Mouse (Mus musculus) adrenal gland, adult (tissue): ENCODE results near the gene Irs2.

Experiments used
- DNase-seq, 2 experiments: peaks; one replicate each; pipeline ENCODE4 v3.0.0; 2022 to 2023; ENCODE audit warnings: low spot score in 1 of 2; ENCODE audit not compliant: inconsistent age in 2 of 2

Gene Irs2

GRCm38 (mm10) chr8:10990421-10991110 is 17.7 kb downstream of the Irs2 start:
- peak in 1 of 2 experiments; percentile 63 for DNase-seq

DNA sequence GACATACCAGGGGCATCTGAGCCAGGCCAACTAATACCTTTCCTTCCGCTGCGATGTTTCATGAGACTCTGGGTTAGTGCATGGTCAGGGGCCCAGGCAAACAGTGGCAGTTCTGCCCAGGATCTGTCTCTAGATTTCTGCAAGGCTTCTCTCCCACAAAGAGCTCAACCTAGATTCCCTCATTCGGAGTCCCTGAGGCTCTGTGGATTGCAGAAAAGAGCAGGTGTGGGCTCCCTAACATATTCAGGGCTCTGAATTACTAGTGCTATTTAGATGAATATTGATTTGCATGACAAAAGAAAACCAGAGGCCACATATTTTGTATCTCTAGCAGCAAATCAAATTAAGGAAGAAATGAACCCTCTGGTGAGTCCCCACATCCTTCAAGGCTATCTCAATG is 18.3 kb downstream of the Irs2 start:
- no peak for DNase-seq

- no peak for DNase-seq
Observed at GRCm38 (mm10) chr8:10986638-10987037, 21.6 kb downstream of the Irs2 start.

DNA sequence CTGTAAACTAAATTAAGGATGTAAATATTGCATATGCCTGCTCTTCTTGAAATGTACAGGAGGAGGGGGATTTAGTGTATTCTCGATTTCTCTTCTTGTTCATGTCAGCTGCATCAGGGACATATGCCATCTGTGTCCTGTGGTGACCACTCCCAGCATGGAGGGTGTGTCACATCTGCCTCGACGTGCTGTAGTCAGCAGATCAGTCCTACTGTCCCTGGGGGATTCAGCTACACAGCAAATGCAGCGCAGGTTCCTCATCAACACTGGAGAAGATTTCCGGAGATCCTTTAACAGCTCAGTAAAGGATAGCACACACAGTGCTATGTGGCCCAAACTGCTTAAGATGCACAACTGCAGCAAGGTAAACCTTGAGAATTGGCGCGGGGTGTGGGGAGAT is 23.2 kb downstream of the Irs2 start:
- no peak for DNase-seq

DNA sequence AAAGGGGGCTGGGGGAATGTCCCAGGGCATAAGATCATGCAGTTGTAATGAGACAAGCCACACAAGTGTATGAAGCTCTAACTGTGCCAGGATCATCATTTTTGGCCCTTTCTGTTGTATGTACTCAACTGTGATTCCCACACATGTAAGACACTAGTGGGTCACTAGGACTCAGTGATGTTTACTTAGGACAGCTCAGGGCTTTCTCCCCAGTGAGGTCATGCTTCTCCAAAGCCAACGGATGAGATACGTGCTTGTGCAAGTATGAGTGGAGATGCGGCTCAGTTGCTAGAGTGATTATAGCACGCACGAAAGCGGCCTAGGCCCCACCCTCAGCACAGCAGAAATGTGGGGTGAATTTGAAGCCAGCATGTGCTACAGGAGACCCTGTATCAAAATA is 27.4 kb downstream of the Irs2 start:
- no peak for DNase-seq

GRCm38 (mm10) chr8:10979916-10980315 is 28.3 kb downstream of the Irs2 start:
- DNase-seq, result no peak

DNA sequence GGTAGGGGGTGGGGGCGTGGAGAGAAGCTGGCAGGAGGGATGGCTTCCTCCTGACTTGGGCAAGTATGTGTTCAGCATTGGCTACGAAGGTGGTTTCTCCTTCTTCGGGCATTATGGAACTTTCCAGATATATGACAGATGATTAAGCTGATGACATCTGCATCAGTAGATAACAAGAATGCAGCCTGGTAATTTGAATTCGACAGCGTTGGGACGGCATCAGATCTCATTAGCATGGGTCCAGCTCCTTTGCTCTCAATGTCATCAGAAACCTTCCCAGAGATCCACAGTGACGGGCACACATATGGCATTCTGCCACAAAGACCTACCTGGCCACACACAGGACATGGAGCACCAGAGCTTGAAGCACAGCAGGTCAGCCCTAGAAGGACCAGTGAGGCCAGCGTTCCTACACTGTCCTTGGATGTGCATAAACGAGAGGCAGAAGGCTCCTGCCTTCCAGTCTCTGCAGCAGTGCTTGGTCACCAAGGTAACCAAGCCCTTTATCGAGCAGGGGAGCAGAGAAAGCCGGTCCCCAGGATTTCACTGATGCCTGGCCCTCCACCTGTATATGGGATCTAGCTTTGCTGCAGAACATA is 29.0 kb downstream of the Irs2 start:
- DNase-seq, result no peak

- peak; percentile 56 to 78 for DNase-seq
Observed at GRCm38 (mm10) chr8:10978377-10978776, 29.9 kb downstream of the Irs2 start.

GRCm38 (mm10) chr8:10977742-10978376 is 30.4 kb downstream of the Irs2 start:
- DNase-seq, result peak in 1 of 2 experiments; percentile 52

DNA sequence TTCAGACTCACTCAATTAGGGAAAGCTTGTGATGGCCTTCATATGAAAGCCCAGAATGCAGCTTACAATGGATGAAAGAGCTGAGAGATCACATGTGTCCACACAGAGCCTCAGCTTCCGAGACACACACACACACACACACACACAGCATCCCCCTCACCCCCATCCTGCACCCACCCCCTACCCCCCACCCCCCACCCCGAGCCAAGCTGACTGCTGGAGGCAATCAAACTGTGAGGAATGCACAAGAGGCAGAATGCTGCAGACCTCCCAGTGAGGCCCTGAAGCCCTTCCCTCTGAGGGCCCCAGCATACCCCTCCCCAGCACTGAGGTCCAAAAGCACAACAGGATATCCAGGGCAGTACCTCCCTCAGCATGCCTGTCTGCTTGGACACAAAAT is 33.6 kb downstream of the Irs2 start:
- no peak for DNase-seq

- DNase-seq, result no peak
Observed at GRCm38 (mm10) chr8:10974126-10974525, 34.1 kb downstream of the Irs2 start.

DNA sequence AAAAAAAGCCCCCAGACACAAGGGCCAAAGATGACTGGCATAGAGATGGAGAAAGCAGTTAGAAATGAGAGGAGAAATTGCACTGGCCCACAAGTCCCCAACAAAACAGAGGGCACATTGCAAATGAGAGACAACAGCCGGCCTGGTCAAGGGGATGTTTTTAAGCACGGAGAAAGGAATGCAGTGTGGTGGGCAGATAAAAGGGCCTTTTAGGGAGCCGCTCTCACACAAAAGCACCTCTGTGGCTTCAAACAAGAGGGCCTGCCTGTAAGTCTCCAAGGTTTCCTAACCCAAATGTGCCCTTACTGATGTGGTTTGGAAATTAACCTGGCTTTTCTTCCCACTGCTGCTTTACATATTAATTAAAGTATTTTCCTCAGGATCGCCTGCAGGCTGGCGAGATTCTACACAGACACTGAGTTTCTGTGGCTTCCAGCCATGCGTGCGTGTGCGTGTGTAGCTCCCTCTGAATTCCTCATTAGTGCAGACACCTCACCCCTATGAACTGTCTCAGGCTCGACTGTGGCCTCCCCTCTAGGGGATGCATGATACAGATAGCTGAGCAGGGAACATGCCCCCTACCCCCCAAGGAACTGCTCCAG is 35.3 kb downstream of the Irs2 start:
- no peak for DNase-seq

- DNase-seq, result no peak
Observed at GRCm38 (mm10) chr8:10971984-10972383, 36.3 kb downstream of the Irs2 start.

DNA sequence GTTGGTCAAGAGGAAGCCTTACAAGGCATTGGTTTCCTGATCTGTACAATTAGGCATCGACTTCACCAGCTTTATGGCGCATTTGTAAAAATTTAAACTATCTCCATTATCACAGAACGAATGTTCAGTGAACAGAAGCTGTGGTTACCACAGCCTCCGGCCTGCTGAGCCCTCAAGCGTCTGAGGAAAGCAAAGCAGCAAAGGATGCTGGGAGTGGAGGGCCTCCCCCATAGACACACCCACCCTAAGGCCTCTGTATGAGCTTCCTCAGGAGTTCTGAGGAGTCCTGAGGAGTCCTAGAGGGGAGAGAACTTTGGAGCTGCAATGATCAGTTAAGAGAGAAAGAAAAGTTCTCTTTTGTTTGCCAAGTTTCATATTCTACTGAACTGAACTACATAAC is 36.7 kb downstream of the Irs2 start:
- no peak for DNase-seq

- no peak for DNase-seq
Observed at GRCm38 (mm10) chr8:10970496-10971456, 37.5 kb downstream of the Irs2 start.

DNA sequence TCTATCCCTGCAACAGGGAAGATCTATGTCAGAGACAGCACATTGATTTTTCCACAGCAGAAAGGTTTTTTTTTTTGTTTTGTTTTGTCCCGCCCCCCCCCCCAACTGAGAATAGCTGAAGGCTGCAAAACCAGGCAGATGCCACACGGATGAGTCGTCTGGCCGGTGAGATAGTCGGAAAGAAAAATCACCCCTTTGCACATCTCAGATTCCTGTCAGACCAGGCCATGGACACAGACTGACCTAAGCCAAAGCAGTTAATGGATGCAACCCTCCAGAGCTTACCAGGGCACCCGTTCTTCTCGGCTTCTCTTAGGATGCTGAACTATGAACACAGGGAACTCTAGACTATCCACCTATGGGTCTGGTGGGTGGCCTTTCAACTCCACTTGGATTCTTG is 39.6 kb downstream of the Irs2 start:
- peak in 1 of 2 experiments; percentile 60 for DNase-seq

GRCm38 (mm10) chr8:10965401-10966117 is 42.7 kb downstream of the Irs2 start:
- peak in 1 of 2 experiments; percentile 46 for DNase-seq

DNA sequence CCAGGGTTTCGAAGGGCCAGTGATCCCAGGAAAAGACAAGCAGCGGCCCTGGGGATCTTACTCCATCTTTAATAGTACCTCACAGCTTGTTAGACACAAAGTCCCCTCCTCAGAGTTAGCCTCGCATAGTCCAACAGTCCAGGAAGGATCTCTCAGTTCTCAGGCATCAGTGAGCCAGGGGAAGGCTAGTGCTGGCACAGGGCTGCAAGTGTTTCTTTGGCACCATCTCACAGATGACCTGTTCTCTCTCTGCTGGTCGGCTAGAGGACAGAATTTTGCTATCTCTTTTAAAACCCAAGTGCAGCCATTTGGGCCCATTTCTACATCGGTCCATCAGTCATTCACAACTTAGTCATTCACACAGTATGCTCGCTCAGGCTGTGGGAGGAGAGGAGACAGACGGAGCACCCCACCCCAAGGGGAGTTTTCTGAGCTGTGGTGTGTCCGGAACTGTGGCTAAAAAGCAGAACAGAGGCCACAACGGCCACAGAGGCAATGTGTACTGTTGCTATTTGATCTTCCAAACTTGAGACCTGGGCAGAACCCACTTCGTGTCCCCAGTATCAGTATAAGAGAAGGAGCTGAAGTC is 43.7 kb downstream of the Irs2 start:
- no peak for DNase-seq

- DNase-seq, result peak; percentile 31 to 64
Observed at GRCm38 (mm10) chr8:10961989-10962388, 46.3 kb downstream of the Irs2 start.

DNA sequence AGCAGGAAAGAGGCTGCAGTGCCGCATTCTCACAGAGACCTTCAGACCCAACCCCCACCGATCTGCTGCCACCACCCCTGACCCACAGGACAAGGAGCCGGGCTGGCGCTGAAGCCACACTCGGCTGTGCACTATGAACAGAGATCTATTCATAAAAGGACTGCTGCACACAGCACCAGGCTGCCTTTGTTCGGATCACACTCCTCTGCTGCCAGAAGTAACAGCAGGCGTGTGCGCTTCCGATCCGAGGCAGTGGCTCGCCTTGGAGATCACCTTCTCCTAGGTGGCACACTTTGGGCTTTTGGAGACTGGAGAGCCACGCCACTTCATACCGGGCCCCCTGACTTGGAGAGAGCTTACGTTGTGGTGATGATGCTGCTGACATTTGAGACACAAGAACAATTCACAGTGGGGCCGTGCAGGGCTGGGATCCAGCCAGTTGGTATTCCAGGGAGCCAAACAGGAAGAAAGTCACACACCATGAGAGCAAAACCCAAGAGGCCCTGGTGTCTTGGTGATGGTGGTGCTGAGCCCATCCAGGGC is 47.9 kb downstream of the Irs2 start:
- DNase-seq, result no peak
